Mouse (Mus musculus) right cerebral cortex, postnatal 25 days (tissue): ENCODE measurements around the gene Hivep1.

ENCODE experiments used
- DNase-seq: peaks from one replicate; pipeline ENCODE4 v3.0.0; 2022

Gene Hivep1

GRCm38 (mm10) chr13:42076751-42077302, 25.0 kb downstream of the Hivep1 start:
- no peak for DNase-seq

GRCm38 (mm10) chr13:42077629-42078028, 25.8 kb downstream of the Hivep1 start:
- DNase-seq: no peak

GRCm38 (mm10) chr13:42080131-42080916, 28.5 kb downstream of the Hivep1 start:
- no peak for DNase-seq

- no peak for DNase-seq
These were observed 36.5 kb downstream of the Hivep1 start for GRCm38 (mm10) chr13:42088339-42088738.

- DNase-seq: no peak
These were observed 37.2 kb downstream of the Hivep1 start for GRCm38 (mm10) chr13:42089025-42089424.

- no peak for DNase-seq
These were observed 38.9 kb downstream of the Hivep1 start for GRCm38 (mm10) chr13:42090751-42091150.

GRCm38 (mm10) chr13:42092392-42093139, 40.7 kb downstream of the Hivep1 start:
- DNase-seq: no peak

- no peak for DNase-seq
These were observed 41.6 kb downstream of the Hivep1 start for GRCm38 (mm10) chr13:42093268-42094042.

- DNase-seq: no peak
These were observed 44.1 kb downstream of the Hivep1 start for GRCm38 (mm10) chr13:42095826-42096515.

- DNase-seq: no peak
These were observed 45.3 kb downstream of the Hivep1 start for GRCm38 (mm10) chr13:42097109-42097508.

GRCm38 (mm10) chr13:42098522-42098921, 46.7 kb downstream of the Hivep1 start:
- no peak for DNase-seq

- no peak for DNase-seq
These were observed 47.7 kb downstream of the Hivep1 start for GRCm38 (mm10) chr13:42099523-42099922.

- DNase-seq: no peak
These were observed 49.8 kb downstream of the Hivep1 start for GRCm38 (mm10) chr13:42101440-42102190.

- peak; percentile 82 for DNase-seq
These were observed 51.2 kb downstream of the Hivep1 start for GRCm38 (mm10) chr13:42102980-42103379.

- no peak for DNase-seq
These were observed 51.8 kb downstream of the Hivep1 start for GRCm38 (mm10) chr13:42103486-42104166.

- DNase-seq: no peak
These were observed 52.5 kb downstream of the Hivep1 start for GRCm38 (mm10) chr13:42104371-42104770.

- no peak for DNase-seq
These were observed 56.8 kb downstream of the Hivep1 start for GRCm38 (mm10) chr13:42108483-42109215.

- no peak for DNase-seq
These were observed 58.6 kb downstream of the Hivep1 start for GRCm38 (mm10) chr13:42110416-42110815.

GRCm38 (mm10) chr13:42112071-42112470, 60.2 kb downstream of the Hivep1 start:
- DNase-seq: no peak

- no peak for DNase-seq
These were observed 60.9 kb downstream of the Hivep1 start for GRCm38 (mm10) chr13:42112748-42113147.
